Mouse (Mus musculus): ENCODE measurements around the gene Lrrc4.

- no peak for TF ChIP-seq CTCF (IDR thresholded peaks at IDR 0.05; ENCODE audit: extremely low read depth, insufficient read depth, insufficient read length, insufficient replicate concordance)
- TF ChIP-seq POLR2A (IDR thresholded peaks at IDR 0.05; ENCODE audit: low read depth, low read length) = no peak
Observed at GRCm38 (mm10) chr6:28692659-28693058, 138.9 kb downstream of the Lrrc4 start.
